Mouse (Mus musculus): ENCODE measurements around the gene Wipi2.

Wipi2 gene

DNA sequence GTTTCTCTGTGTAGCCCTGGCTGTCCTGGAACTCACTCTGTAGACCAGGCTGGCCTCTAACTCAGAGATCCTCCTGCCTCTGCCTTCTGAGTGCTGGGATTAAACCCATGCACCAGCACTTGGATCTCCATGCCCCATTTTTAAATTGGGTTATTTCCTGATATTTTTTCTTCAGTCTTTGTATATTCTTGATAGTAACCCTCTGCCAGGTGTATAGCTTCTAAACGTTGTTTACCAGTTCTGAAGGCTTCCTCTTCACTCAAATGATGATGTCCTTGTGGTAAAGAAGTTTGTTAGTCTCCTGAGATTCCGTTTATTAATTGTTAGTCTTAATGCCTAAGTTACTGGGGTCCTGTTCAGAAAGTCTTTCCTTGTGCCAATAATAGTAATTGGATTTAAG is at the start of gene Wipi2:
Wipi2 (plus strand) TSS at position 301 of the 400 bp plus-strand sequence.
- DNase-seq, result no peak

- DNase-seq, result no peak
These were observed 49.3 kb upstream of the Wipi2 start for GRCm38 (mm10) chr5:142578192-142578591.

DNA sequence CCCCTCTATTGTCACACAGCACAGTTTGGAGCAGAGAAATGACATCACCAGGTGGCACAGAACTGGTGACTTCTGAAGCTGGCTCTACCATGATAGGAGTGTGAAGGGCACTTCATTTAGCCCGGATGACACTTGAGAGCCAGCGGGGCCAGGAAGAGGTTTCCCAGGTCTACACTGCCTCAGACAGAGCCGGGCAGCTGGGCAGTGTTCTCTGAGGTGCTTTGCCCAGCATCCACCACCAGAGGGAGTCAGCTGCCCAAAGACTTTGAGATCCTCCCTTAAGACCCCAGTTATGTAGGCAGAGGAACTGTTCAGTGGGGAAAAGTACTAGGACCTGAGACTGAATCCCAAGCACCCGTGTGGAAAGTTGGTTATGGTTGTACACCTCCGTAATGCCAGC is 46.0 kb upstream of the Wipi2 start:
- DNase-seq, result peak; percentile 51

GRCm38 (mm10) chr5:142583616-142584126 is 43.8 kb upstream of the Wipi2 start:
- no peak for DNase-seq

- no peak for DNase-seq
These were observed 36.4 kb upstream of the Wipi2 start for GRCm38 (mm10) chr5:142590953-142591616.

DNA sequence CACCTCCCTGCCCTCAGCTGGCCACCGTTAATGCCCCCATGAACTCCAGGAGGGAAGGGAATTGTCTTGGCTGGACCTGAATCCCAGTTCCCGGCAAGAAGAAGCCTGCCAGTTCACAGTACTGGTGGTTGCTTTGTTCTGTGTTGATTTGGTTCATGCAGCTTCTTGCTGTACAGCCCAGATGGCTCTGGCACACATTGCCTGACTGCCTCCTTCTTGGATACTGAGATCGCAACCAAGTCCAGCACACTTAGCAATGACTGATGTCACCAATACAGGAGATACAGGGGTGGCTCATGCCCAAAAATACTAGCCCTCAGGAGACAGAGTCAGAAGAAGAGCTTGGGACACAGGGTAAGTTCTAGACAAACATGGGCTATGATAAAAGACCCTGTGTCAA is 31.8 kb upstream of the Wipi2 start:
- DNase-seq, result no peak

DNA sequence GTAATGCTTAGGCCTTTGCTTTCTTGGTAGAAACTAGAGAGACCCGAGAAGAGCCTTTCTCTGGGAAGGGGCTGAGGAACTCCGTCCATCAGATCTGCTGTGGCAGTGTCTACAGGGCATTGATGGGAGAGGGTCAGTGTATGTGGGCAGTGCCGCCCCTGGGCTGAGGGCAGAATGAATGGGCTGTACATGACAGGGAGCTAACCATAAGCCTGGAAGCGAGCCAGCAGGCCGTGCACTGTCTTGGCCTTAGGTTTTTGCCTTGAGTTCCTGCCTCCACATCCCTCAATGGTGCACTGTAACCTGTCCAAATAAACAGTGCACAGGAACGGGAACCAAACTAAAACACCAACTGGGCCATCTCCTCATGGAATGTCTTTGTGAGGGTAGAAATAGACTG is 30.8 kb upstream of the Wipi2 start:
- DNase-seq, result no peak

DNA sequence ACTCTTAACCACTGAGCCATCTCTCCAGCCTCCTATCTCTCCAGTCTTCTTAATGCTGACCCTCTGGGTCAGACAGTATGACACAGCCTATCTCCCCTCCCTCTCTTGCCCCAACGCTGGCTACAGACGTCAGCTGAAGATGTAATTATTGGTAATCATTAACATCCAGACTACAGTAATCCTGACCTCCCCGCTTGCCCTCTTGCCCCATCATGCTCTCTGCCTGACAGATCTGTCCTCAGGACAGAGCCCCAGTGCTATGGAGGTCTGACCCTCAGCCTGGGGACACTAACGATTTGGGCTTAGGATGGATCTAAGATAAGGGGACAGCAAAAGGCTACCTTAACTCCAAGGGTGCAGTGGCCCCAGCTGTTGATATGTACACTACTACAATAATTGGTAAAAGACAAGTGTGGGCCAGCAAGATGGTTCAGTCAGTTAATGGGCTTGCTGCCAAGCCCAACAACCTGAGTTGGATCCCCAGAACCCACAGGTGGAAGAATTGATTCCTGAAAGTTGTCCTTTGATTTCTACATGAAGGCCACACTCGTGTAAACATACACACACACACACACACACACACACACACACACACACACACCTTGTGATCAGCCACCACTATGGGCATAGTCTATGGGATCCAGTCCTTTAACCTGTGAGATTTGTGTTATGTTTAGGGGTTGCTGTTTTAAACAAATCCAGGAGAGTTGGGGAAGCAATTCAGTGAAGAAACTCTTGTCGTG is 29.7 kb upstream of the Wipi2 start:
- no peak for DNase-seq

- DNase-seq, result no peak
These were observed 23.1 kb upstream of the Wipi2 start for GRCm38 (mm10) chr5:142604379-142604778.

- no peak for DNase-seq
These were observed 22.2 kb upstream of the Wipi2 start for GRCm38 (mm10) chr5:142605288-142605687.

DNA sequence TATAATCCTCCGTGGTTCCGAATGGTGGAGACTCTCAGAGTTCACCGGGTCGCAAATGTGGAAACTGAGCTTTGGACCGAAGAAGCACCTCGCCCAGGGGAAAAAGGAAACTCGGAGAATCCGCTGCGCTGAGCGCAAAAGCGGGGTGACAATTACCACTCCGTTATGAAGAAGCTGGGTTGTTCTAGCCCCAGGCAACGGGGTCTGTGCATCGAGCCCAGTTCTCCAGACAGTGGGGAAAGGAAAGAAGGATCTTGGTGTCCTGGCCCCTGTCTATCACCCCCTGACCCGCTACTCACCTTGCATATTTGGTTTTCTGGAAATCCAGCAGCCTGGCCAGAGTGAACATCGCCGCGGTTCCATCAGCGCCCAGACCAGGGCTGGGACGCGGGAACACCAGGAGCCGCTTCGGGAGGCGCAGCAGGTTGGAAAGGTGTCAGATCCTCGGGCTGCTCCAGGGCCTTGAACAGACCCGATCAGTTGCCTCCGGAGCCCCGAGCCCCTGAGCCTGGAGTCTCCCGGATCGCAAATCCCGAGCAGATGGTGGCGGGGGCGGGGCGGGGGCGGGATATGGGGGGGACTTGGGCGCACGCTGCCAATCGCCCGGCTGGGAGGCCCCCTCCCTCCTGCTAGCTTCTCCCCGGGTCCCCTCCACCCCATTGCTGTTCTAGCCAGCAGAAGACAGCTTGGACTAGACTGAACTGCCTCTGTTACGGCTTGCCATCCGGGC is 19.1 kb upstream of the Wipi2 start, which contains the start of gene Mmd2:
Mmd2 (minus strand) TSS at position 542 of the 730 bp plus-strand sequence.
- no peak for DNase-seq

DNA sequence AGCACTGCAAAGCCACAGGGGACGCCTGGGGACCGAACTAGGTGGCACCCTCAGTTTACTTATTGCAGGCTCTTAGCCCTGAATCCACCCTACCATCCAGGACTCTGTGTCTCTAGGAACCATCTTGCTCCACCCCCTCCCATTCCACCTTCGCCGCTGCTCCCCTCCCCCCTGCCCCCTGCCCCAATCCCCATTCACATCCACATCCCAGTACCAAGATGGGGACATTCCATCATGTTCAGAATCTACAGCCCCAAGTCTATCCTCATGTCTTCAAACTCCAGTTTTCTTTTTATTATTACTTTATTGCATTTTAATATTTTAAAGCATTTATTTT is 18.5 kb upstream of the Wipi2 start:
- DNase-seq, result no peak

- DNase-seq, result no peak
These were observed 17.1 kb upstream of the Wipi2 start for GRCm38 (mm10) chr5:142610362-142610761.

GRCm38 (mm10) chr5:142614513-142614912 is 13.0 kb upstream of the Wipi2 start:
- DNase-seq, result no peak

DNA sequence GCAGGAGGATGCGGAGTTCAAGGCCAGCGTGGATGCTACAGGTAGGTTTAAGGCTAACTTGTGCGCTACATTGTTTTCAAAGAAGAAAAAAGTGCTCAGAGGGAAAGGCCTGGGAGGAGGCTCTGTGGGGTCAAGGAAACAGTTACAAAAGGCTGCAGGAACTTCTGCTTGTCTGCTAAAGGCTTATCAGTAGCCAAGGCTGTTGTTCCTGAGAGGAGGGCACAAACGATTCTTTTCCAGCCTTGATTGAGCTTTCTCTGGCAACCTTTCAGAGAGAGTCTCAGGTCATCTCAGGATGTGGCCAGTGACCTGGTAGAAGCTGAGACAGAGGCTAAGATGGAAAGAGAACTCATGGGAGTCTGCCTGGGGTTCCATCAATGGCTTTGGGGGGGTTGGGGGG is 11.9 kb upstream of the Wipi2 start:
- no peak for DNase-seq

- DNase-seq, result no peak
These were observed 11.2 kb upstream of the Wipi2 start for GRCm38 (mm10) chr5:142616326-142616725.

DNA sequence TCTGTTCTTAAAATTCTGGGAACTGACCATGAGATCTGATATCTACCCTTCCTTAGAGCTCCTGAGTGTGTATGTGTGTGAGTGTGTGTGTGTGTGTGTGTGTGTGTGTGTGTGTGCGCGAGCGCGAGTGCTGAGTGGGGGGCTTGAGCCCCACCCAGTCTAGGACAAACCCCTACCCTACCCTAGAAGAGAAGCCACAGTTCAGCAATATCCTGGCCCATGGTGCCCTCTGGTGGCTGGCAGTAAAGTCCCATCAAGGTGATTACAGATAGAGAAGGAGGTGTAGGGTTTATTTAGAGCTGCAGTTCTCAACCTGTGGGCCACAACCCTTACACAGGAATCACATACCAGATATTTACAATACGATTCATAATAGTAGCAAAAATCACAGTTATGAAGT is 7.6 kb upstream of the Wipi2 start:
- DNase-seq, result peak; percentile 45

- DNase-seq, result no peak
These were observed 6.1 kb upstream of the Wipi2 start for GRCm38 (mm10) chr5:142621421-142621820.

DNA sequence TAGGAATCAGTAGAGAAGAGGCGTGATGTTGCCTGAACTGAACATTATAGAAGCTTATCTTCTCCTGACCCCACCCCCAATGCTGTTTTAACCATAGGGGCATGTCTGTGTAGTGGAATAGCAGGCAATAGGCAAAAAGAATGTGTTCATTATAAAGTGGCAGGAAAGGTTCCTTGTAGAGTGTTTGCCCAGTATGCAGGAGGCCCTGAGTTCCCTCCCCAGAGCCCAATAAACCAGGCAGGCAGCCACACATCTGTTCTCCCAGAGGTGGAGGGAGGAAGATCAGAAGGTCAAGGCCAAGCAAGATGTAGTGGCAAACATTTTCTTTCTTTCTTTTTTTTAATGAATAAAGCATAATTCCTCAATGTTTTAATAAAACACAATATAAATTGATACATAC is 5.4 kb upstream of the Wipi2 start:
- DNase-seq, result no peak

DNA sequence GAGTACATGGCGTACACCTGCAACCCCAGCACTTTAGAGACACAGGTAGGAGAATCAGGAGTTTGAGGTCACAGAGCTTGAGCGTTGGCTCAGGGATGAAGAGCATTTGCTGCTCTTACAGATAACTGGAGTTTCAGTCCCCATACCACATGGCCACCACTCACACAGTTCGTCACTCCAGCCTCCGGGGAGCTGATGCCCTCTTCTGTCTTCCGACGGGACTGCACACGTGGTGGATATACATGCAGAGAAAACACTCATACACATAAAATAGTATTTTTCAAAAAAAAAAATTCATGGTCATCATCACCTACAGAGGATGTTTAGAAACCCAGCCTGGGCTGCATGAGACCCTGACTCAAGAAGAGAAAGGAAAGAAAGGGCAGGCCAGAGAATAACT is 4.4 kb upstream of the Wipi2 start:
- DNase-seq, result no peak

DNA sequence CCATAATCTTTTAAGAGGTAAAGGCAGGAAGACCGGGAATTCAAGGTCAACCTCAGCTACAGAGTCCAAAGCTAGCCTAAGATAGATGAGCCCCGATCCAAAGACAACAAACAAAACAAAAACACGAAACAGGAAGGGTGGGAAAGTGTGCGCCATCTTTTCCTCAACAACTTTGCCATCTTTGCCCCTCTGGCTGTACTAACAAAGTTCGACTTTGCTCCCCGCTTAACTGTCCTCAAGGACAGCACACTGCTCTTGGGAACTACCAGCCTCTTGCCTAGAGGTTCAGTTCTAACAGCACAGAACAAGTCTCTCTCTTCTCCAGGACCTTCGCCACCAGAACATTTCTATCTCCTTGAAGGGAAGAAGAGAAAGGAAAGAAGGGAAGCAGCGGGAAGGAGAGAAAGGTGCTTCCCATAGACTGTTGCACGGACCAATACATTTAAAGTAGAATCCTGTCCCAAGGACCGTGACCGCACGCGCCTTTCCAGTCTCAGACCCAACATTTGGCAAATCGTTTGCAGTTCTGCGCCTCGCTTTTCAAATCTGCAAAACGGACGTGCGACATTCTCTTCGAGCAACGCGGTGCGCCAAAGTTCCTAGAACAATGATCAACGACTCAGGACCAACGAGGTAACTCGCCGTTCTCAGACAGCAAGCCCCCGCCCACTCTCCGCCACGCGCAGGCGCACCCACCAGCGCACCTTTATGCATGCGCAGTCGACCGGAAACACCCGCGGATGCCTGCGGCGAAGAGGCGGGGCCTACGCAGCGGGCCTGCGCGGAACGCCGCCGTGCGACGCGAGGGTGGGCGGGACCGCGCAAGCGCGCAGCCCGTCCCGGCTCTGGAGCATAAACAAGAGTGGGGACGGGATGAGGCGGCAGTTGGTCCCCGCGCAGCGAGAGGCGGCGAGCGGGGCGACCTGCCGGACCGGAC is 1.5 kb downstream of the Wipi2 start:
- peak; percentile 99 for DNase-seq

DNA sequence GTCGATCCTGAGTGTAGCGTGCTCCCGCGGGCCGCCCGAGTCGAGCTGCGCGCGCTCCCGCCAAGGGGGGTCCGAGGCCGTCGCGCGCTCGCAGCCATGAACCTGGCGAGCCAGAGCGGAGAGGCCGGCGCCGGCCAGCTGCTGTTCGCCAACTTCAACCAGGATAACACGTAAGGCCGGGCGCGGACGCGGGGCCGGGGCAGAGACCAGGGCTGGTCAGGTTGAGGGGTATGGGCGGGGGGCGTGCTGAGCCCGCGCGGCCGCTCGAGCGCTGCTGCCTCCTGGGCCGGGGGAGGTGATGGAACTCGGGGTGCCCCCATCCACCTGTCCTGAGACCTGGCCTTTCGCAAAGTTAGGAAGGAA is 2.1 kb downstream of the Wipi2 start:
- DNase-seq, result no peak

- DNase-seq, result peak; percentile 7
These were observed 2.7 kb downstream of the Wipi2 start for GRCm38 (mm10) chr5:142630224-142630623.
